Mouse (Mus musculus): ENCODE data around the gene Polr3e. TPM values are rescaled to one million over a fixed set of nuclear protein-coding genes. Genes with fewer than 3 reads are reported as not detected.

Polr3e gene
- 10 to 100 TPM; 22.5 to 23.8 TPM for total RNA-seq (2021)
- long read RNA-seq, experiment 1, full-length matches to known transcripts, result 13 of 34 reads
- long read RNA-seq, experiment 1, partial matches to known transcripts, result 10 of 34 reads
- long read RNA-seq, experiment 1, other reads (novel, unspliced or antisense), result 11 of 34 reads
- long read RNA-seq, experiment 2, full-length matches to known transcripts, result 5 of 11 reads
- long read RNA-seq, experiment 2, partial matches to known transcripts, result 4 of 11 reads
- long read RNA-seq, experiment 2, other reads (novel, unspliced or antisense), result 2 of 11 reads

DNA sequence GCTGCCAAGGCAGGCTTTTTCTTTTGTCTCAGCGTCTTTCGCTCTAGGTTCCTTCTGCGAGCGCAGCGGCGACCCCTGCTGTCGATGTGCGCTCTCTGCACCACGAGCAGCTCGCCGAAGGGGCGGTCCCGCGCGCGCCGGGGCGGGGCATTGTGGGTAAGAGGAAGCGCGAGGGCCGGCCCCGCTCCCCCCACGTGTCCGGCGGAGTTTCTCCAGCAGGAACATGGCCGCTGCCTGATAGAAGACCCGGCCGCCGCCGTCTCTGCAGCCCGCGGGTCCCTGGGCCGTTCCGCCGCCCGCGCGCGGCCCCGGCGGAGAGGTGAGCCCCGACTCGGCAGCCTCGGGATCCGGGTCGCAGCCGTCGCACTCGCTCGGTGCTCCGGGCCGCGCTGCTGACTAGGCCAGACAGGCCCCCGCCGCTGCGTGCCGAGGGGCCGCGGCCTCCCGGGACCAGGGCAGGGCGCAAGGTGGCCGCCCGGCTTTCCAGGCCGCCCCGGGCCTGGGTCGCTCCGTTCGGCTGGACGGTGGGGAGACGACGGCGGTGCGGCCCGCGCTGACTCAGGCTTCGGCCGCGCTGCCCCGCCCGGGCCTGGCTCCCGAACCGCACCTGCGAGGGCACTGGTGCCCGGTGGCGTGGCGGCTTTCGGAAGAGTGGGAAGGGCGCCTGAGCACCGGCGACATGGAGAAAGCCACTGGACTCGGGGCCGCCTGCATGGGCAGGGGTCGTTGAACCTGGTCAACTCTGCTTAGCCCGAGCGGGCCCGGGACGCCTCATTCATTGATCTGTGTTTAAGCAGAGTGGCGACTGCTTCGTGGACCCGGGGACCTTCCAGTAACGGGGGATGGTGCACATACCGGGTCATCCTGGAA is at the start of gene Polr3e:
Polr3e (plus strand) TSS at position 153 of the 870 bp plus-strand sequence.
- peak; percentile 100 for DNase-seq

DNA sequence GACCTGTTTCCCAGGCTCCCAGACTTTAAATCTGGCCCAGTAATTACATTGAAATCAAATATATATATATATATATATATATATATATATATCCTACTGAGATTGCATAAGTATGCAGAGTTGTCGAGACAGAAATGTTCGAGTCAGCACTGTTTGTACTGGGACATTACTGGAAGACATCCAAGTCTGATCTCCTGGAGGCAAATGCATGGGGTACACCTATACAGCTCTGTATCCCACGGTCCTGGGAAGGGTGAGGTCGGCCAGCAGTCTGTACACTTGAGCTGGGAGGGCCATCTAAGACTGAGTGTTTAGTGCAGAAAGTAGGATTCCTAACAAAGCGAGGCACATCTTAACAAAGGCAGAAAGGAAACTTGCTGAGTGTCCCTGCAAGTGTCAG is 47.7 kb upstream of the Polr3e start:
- no peak for DNase-seq

DNA sequence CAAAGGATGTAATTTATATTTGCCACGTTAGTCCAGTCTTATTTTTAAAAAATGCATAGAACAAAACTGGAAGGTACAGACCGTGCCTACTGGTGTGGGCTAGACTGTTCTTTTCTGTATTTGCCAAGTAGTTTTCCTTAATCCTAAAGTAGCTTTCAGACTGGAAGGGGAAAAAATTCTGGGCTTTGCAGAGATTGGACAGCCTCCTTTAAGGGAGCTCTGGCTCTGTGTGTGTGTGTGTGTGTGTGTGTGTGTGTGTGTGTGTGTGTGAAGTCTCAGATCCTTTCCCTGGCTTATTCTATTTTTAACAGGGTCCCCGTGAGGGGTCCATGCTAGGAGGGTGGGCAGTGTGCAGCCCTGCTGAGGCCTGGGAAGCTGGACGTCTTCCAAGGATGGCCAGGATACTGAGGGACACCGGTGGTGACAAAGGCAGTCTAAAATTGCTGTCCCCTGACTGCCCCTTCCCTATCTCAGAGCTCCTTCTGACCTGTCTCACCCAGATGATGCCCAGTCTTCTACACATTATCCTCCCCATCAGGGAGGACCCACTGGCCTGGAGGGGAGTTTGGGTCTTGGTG is 47.0 kb upstream of the Polr3e start:
- peak; percentile 27 for DNase-seq

DNA sequence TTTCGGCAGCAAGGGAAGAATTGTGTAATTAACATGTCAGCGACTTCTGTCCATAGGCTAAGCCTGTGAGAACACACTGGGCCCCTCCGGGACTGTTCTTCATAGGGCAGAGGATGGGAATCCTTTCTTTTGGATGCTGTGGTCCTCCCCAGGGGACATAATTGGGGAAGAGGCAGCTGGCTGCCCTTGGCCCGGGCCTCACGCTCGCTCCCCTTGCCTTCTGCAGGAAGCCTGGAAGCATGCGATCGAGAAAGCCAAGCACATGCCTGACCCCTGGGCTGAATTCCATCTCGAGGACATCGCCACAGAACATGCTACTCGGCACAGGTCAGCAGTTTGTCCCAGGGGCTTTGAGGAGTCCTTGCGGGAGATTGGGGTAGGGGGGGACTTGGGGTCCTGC is 44.5 kb upstream of the Polr3e start:
- DNase-seq, result no peak

DNA sequence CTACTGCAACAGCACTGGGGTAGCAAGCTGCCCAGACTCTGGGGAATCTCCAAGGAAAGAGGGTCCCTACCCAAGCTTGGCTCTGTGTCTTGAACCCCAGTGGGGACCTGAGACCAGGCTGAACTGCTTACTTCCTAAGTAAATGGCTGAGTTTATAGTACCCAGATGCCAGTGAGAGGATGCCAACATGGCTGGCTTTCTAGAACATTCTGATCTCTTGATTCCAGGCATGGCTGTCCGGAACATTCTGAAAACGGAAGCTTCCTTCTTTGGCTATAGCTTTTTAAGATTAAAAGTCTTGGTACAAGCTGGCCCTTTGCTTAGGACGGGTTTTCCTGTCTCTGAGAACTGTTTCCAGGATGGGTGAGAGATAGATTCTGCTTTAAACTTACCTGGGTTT is 43.5 kb upstream of the Polr3e start:
- no peak for DNase-seq

DNA sequence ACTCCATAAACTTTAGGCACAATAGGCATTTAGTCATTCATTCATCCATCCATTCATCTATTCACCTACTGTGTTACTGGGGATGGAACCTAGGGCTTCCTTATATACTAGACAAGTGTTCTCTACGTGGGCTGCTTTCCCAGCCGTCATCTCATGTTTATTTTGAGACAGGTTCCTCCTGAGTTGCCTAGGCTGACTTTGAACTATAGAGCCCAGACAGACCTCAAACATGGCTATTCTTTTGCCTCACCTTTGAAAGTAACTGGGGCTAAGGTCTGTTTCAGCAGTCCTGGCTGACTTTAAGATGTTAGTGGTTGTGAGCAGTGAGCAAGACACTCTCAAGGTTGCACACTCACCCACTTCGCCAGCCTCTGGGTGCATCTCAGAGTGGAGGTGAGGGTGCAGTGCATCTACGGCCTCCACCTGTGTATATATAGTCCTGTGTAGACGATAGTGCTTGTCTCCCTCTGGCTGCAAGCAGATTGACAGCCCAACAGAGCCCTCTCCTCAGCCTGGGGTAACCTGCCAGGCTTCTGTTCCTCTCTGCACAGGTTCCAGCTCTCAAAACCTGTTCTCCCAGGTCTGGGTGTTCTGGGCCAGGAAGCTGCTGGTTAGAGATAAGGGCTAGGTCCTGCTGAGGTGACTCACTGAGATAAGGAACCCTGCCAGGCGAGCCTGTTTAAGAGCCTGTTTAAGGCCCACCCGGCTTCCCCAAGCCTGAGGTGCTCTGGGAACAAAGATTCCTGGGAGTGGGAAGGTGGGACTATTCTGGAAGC is 42.6 kb upstream of the Polr3e start:
- DNase-seq, result no peak

DNA sequence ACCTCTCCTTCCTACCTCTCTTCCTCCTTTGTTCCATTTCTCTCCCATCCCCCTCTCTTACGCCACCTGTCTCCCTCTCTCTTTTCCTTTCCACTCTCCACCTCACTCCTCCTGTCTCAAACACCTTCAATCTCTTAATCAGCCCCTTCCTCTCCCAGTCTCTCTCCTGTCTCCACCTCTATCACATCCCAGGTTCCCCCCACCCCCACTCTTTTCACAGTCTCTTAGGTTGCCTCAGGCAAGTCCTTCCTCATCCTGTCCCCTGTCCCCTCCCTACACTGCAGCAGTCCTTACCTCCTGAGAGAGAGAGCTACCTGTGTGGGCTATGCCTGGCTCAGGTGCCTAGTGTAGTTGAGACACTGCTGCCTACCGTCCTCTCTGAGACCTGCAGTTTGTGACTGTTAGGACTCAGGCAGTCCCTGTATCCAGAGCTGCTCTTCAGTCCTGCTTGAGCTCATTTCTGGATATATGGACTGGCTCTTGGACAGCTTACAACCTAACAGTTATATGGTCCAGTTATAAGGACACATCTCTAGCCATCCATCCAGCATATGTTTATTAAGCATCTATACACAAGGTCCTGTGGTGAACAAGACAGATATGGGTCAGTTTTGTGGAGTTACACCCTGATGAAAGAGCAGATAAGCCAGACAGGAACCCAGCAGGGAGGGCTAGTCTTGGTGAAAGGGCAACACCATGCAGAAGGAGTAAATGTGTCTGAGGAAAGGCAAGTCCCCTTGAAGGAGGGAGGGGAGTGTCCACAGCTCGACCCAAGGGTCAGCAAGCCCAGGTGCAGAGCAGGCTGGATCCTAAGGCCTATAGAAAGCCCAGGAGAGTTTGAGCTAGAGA is 41.8 kb upstream of the Polr3e start:
- no peak for DNase-seq

DNA sequence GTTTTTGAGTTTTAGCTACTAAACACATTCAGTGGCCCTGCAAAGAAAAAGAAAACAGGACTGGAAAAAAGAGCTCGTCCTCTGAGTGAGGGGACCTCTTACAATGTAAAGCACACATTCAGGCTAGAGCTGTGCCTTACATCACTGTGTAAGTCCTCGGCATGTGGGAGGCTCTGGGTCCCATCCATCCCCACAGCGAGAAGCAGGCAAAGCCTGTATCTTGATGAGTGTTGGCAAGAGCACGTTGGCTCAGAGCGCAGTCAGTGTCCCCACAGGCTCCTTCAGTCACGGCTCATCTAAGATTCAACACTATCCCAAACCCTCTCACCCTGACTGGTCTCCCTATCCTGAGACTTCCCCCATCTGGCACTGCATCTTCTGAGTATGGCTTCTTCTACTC is 39.3 kb upstream of the Polr3e start:
- DNase-seq, result no peak

DNA sequence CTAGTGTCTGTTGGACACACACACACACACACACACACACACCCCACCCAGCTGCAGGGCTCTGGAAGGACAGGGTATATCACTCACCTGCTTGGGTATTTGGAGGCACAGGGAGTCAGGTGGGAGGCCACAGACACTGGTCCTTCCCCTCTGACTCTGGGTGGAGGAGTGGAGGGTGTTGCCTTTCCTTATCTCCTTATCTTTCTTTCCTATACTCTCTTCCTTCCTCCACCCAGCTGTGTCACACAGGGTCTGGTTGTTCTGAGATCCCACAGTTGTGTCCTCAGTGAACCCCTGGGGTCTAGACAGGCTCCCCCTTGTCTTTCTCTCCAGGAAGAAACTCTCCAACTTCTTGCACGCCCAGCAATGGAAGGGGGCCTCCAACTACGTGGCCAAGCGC is 37.6 kb upstream of the Polr3e start:
- no peak for DNase-seq

DNA sequence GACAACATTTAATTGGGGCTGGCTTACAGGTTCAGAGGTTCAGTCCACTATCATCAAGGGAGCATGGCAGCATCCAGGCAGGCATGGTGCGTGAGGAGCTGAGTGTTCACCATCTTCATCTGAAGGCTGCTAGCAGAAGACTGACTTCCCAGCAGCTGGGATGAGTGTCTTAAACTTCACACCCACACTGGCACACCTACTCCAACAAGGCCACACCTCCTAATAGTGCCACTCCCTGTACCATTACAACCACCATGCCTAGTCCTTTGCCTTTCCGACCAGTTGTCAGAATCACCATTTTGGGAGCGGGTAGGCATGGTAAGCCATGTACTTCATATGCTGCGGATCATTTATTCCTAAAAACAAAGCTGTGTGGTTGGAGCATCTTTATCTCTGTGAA is 36.8 kb upstream of the Polr3e start:
- DNase-seq, result no peak

DNA sequence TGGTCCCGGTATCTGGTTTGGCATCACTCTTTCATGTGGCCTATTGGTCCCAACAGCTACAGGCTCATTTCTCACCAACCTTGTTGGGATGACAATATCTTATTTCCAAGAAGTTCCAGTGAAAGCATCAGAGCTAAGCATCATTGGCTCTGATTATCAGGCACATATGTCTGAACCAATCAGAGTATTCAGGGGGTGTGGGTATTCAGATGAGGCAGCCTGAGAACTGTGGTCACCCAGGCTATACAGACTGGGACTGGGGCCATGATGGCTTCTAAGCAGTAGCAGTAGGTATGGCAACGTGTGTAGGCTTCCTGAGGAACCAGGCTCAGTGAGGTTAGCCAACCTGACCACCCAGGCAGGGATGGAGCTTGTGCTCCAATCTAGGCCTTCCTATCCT is 36.1 kb upstream of the Polr3e start:
- DNase-seq, result no peak

DNA sequence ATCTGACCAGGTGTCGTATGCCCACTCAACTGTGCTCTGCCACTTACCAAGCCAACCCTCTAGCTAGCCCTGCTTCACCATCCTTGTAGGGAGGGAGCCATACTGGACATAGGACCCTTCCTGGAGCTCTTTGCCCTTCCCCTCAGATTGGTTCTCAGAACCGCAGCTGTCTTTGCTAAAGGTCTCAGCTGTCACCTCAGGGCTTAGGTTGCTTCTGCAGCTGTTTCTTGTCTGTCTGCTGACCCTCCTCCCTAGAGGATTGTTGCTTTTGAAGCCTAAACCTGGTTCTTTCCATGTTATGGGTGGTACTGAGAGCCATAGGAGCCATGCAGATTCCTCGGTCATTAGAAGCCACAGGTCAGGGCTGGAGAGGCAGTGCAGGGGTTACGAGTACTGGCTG is 34.9 kb upstream of the Polr3e start:
- DNase-seq, result no peak

DNA sequence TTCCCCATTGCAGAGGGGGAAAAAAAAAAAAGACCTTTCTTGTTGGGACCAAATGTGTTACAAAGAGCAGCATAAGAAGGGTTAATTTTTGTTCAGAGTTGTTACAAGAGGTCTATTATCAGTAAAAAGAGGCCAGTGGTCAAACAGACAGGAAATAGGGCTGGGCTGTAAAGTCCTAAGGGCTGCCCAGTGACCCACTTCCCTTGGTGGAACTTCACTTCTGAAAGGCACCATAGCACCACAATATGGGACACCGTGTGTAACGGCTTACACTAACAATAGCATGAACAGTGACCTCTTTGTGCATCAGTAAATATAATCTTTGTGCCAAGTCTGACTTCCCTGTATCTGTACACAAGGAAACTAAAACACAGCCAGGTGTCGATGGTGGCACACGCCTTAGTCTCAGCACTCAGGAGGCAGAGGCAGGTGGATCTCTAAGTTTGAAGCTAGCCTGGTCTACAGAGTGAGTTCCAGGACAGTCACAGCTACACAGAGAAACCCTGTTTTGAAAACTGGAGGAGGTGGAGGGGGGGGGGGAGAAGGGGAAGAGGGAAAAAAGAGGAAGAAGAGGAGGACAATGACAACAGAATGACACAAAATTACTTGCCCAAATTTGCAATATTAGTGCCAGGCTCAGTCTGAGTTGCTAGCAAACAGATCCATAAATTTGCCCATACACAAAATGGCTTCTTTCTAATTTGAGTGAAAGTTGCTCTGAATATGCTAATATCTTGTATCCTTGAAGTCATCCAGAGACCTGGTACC is 33.8 kb upstream of the Polr3e start:
- DNase-seq, result no peak

DNA sequence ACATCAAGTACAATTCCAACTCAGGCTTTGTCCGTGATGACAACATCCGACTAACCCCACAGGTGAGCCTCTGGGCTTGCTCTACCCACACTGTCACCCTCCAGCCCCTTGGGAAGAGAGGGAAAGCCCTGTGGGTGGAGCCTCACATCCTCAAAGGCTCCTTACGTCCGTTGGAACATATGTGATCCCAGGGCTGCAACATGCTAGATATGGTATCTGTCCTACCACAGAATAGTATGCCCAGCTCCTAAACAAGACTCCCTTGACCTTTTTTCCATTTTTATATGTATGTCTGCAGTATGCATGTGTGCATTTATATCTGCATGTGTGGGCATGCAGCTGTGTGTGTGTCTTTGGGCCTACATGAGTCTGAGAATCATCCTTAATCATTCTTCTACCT is 32.8 kb upstream of the Polr3e start:
- DNase-seq, result no peak

DNA sequence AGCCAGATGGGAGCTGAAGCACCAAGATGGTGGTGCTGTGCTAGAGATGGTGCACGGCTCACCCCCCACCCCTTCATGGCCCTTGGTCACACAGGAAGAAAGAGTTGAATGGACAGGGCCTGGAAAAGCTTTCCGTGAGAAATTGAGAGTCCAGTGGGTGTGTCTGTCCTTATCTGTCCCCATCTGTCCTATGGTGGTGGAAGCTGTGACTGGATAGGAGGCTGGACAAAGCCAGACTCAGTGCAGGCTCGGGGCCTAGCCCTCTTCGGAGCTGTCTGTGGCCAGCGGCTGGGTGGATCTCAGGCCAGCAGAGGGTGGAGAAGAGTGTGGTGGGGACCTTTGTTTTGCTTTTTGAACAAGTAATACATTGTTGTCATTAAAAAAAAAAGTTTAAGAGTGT is 24.4 kb upstream of the Polr3e start:
- DNase-seq, result no peak

DNA sequence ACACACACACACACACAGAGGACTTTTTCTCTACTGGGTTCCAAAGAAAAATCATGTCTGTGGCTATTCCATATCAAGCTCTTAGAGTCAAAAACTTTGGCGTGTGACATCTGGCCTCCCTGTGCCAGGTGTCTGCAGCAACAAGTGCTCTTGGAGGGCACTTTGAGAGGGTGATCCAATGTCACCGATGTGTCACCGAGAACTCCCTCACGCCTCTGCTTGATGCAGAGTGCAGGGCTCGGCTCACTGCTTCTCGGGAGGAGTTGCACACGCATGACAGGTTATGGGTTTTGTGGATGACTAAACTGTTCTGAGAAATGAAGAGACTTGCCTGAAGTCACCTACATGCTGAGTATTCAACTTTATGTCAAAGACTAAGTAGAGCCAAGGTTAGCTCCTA is 20.5 kb upstream of the Polr3e start:
- DNase-seq, result no peak

DNA sequence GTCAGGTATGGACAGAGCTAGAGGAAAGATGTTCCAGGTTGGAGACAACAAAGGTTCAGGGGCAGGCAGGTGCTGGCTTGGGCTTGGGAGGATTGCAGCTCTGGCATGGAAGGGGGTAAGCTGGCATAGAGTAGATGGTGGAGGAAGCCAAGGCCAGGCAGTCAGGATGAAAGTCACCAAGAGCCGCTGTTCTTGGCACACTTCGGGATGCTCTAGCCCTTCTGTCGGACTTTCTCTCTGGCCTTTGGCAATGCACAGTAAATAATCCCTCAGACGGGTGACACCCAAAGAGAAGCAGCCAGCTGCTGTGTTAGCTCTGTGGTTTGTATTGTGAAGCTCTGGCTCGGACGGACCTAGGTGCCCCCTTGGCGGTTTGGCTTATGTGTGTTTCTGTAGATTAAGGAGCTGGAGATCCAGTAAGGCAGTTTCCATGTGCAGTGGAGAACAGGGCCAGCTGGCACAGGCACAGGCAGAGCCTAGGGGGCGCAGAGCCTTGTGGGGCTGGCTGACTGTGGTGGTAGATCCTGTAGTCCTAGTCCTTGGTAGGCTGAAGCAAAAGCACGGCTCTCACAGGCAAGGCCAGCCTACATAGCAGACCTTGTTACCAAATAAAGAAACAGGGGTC is 19.7 kb upstream of the Polr3e start:
- peak; percentile 34 for DNase-seq

DNA sequence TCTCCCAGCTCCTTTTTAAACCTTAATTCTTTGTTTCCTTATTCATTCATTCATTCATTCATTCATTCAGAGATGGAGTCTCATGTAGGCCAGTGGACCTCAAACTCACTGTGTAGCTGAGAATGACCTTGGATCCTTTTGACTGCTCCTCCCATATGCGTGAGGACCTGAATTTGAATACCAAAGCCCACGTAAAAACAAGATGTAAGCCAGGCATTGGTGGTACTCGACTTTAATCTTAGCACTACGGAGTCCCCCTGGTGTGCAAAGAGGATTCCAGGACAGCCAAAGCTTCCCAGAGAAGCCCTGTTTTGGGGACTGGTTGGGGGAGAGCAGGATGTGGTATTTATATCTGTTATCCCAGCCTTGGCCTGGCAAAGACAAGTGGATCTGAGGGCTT is 17.4 kb upstream of the Polr3e start:
- no peak for DNase-seq

DNA sequence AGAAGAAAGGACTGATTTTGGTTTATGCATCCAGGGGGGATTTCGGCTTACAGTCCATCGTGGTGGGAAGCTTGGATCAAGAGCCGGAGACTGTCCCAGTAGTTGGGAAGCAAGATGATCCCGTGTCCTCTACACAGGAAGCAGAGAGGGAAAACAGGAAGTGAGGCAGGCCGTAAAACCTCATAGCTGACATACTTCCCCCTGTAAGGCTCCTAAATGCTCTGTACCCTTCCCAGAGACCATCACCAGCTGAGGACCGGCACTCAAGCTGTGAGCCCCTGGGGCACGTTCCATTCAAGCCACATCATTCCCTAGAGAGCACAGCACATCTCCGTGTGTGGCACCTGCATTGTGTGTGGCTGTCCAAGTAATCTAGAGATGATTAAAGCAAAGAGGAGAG is 15.8 kb upstream of the Polr3e start:
- DNase-seq, result no peak

DNA sequence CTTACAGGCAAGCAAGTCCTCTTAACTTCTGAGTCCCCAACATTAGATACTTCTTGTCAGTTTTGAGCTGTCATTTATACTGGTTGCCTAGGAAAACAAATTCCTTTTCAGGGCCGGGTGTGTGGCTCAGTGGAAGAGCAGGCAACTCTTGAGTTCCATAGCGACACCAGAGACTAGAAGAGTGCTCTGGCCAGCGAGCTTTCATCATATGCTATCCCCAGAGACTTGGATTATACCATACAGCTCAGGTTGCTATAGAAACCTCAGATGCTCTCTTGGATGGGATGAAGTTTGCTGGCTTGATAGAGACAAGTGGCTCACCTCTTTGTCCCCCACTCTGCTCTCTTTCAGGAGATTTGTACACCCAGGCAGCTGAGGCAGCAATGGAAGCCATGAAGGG is 14.6 kb upstream of the Polr3e start:
- DNase-seq, result no peak
